Mouse (Mus musculus) small intestine, adult 2 months (tissue): ENCODE measurements around the gene Odf2l. TPM values are rescaled to one million over a fixed set of nuclear protein-coding genes. Genes with fewer than 3 reads are reported as not detected.

Source experiments
- H3K27ac ChIP-seq: fragments of 200-500 bp; 2 replicates; pipeline ENCODE4 v1.5.1; 2012; ENCODE audit warnings: low read depth, low read length, control low read depth, inconsistent platforms; ENCODE audit not compliant: insufficient read depth
- H3K27me3 ChIP-seq: fragments of 200-500 bp; 2 replicates; pipeline ENCODE4 v1.6.1; 2012; ENCODE audit warnings: mild to moderate bottlenecking, moderate library complexity, low read length, inconsistent platforms; ENCODE audit not compliant: control insufficient read depth, insufficient read depth
- H3K36me3 ChIP-seq: fragments of 200-500 bp; 2 replicates; pipeline ENCODE4 v1.6.1; 2012; ENCODE audit warnings: mild to moderate bottlenecking, low read length, control low read depth, inconsistent platforms; ENCODE audit not compliant: control insufficient read depth, insufficient read depth
- H3K4me1 ChIP-seq: fragments of 200-500 bp; 2 replicates; pipeline ENCODE4 v1.6.1; 2012; ENCODE audit warnings: low read length, inconsistent platforms, mixed read lengths; ENCODE audit not compliant: control insufficient read depth, insufficient read depth, insufficient read length
- H3K4me3 ChIP-seq: fragments of 200-500 bp; 2 replicates; pipeline ENCODE4 v1.5.1; 2012; ENCODE audit warnings: low read depth, mild to moderate bottlenecking, control low read depth, inconsistent platforms, low read length, moderate library complexity
- CTCF ChIP-seq: fragments of 200-500 bp; IDR thresholded peaks from 2 replicates; pipeline ENCODE4 v1.5.1; 2012; ENCODE audit warnings: low read depth, mild to moderate bottlenecking, control low read depth, inconsistent platforms, low read length, moderate library complexity, mixed read lengths; ENCODE audit not compliant: insufficient replicate concordance, insufficient read length; ENCODE audit errors: extremely low read depth
- POLR2A ChIP-seq: fragments of 200-500 bp; IDR thresholded peaks from 2 replicates; pipeline ENCODE4 v1.6.1; 2012; ENCODE audit warnings: low read depth, mild to moderate bottlenecking, control low read depth, inconsistent platforms, low read length, moderate library complexity
- WGBS: fragments of 180-500 bp; shearing (Covaris S2); methylation state at CpG from one replicate; pipeline ENCODE4 v1.1.7; 2018; 5-methylcytosine and 5-hydroxymethylcytosine counted together
- polyA plus RNA-seq: library from polyadenylated mRNA; depleted of rRNA; stranded (reverse); fragments of >200 nt; gene quantifications from 2 replicates; pipeline ENCODE4 v1.2.3, GENCODE M21; 2012

Gene Odf2l
- polyA plus RNA-seq, 1 experiment: 0.74 TPM

DNA sequence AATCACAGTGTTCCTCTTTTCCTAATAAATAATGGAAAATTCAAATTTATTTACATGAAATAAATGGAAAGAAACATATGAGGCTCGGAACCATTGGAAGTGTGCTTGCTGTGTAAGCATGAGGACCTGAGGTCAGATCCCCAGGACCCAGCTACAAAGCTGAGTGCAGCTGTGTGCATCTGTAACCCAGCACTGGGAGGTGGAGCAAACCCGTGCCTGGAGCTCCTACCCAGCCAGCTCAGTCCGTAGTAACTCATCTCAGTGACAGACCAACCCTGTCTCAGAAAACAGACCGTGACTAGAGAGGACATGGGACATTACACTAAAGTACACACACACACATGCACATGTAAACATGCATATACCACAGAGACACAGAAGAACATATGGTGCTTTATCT is 21.8 kb downstream of the Odf2l start:
- Histone ChIP-seq H3K4me3 (no peak overlapping the region), H3K4me1 (no peaks in the 10 kb centered on the region), H3K36me3 (peaks cover 10% of the 10 kb centered on the region; the same call in 1 of the 2 replicates), H3K27ac (no peak overlapping the region), H3K27me3 (no peaks in the 10 kb centered on the region)
- WGBS: 82% methylated on average over 4 of the region's 4 CpGs
- TF ChIP-seq CTCF: no peak
- TF ChIP-seq POLR2A: no peak

DNA sequence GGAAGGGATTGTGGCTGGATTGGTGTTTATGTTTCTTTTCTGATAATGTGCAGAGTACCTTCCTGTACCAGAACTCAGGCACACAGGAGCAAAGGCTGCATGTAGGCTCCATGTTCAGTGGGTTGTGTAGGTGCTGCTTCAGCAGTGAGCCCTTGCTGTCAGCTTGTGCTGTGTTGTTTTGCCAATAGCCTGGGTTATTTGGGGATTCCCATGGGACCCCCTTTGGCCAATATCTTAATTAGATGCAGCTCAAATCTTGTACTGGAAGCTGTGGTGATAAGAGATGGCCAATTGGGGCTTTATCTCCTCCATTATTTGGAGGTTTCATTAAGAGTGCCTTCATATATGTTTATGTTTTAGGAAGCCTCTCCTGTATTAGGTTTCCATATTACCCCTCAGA is 24.5 kb downstream of the Odf2l start:
- peaks cover 5% of the 10 kb centered on the region; the same call in 1 of the 2 replicates for H3K36me3 ChIP-seq

DNA sequence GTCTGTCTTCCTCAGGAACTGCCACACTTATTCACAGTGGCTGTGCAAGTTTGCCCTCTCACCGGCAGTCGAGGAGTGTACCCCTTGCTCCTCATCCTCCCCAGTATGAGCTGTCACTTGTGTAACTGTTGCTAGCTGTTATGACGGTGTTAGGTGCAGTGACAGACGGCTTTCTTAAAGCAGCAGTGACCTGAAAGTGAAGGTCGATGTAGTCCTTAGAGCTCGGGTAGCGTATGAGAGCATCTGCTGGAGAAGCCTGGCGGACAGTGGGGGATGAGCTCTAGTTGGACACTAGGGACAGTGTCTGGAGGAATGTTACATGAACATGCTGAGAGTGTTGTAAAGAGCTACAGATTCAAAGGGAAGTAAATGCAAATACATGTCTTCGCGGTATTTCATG is 25.5 kb downstream of the Odf2l start:
- Histone ChIP-seq H3K27me3 (no peaks in the 10 kb centered on the region), H3K4me3 (no peak overlapping the region), H3K27ac (no peak overlapping the region), H3K36me3 (0 out of 2 replicates have a peak, but pooled peaks cover 3% of the 10 kb centered on the region), H3K4me1 (no peaks in the 10 kb centered on the region)
- WGBS: 91% methylated on average over 10 of the region's 10 CpGs
- TF ChIP-seq POLR2A (no peak), CTCF (no peak)

More for the DNA sequence above, 24.5 kb downstream of the Odf2l start:
- H3K27me3 ChIP-seq: no peaks in the 10 kb centered on the region
- no peak for TF ChIP-seq CTCF
- no peak for TF ChIP-seq POLR2A
- no peaks in the 10 kb centered on the region for H3K4me1 ChIP-seq
- no peak overlapping the region for H3K4me3 ChIP-seq
- H3K27ac ChIP-seq: no peak overlapping the region

DNA sequence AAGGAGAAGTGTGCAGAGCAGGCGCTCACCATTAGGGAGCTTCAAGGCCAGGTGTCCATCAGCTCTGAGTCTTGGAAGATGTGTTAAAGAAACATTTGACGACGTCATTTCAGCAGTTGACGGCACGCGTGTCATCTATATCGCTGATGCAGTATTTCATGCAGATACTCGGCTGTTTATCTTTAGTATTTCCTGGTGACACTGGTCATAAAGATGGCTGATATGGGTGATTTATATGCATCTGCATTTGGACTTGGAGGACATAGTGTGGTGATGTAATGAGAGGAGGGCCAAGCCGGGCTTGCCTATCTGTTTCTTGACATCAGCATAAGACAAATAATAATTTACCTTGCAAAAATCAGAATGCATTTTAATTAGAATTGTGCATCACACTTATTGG is 28.5 kb downstream of the Odf2l start:
- 59% methylated on average over 9 of the region's 9 CpGs for WGBS
- H3K36me3 ChIP-seq: peaks cover 8% of the 10 kb centered on the region; the same call in 1 of the 2 replicates
- H3K4me3 ChIP-seq: no peak overlapping the region
- TF ChIP-seq CTCF: no peak
- no peak for TF ChIP-seq POLR2A
- no peaks in the 10 kb centered on the region for H3K4me1 ChIP-seq
- no peaks in the 10 kb centered on the region for H3K27me3 ChIP-seq
- no peak overlapping the region for H3K27ac ChIP-seq

DNA sequence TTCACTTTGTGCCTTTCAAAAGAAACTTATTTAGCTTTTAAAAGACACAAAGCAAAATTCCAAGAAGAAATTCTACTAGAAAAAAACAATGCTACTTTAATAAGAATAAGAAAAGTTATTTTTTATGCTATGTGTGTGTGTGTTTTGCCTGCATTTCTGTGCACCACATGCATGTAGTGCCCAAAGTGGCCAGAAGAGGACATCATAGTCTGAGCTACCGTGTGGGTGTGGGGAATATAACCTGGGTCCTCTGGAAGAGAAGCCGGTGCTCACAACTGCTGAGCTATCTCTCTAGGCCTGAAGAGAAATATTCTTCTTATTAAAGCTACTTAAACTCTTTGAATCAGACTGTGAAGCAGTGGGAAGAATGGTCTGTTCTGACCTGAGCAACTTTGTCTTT is 29.1 kb downstream of the Odf2l start:
- peaks cover 8% of the 10 kb centered on the region; the same call in 1 of the 2 replicates for H3K36me3 ChIP-seq
- no peaks in the 10 kb centered on the region for H3K27me3 ChIP-seq
- TF ChIP-seq POLR2A: no peak
- TF ChIP-seq CTCF: peak; percentile 6; the same call in 1 of the 2 replicates
- no peak overlapping the region for H3K4me3 ChIP-seq
- WGBS: 88% methylated on average over 2 of the region's 2 CpGs
- no peaks in the 10 kb centered on the region for H3K4me1 ChIP-seq
- H3K27ac ChIP-seq: no peak overlapping the region

DNA sequence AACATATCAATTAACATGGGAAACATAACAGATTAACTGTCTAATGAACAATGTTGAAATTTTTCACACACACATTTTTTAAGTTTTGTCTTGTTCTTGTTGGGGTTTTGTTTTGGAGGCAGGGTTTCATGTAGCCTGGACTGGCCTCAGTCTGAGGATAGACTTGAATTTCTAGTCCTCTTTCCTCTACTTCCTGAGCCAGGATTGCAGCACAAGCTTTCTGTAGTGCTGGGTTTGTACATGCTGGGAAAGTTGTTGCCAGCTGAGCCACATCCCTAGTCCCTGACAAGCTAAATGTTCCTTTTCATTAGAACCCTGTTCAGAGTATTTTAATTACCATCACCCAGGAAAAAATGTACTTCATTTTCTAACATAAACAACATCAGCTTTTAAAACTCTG is 29.6 kb downstream of the Odf2l start:
- H3K27ac ChIP-seq: no peak overlapping the region
- no peak overlapping the region for H3K4me3 ChIP-seq
- no peaks in the 10 kb centered on the region for H3K27me3 ChIP-seq
- no peaks in the 10 kb centered on the region for H3K4me1 ChIP-seq
- TF ChIP-seq POLR2A (no peak), CTCF (no peak)
- peaks cover 8% of the 10 kb centered on the region; the same call in 1 of the 2 replicates for H3K36me3 ChIP-seq

DNA sequence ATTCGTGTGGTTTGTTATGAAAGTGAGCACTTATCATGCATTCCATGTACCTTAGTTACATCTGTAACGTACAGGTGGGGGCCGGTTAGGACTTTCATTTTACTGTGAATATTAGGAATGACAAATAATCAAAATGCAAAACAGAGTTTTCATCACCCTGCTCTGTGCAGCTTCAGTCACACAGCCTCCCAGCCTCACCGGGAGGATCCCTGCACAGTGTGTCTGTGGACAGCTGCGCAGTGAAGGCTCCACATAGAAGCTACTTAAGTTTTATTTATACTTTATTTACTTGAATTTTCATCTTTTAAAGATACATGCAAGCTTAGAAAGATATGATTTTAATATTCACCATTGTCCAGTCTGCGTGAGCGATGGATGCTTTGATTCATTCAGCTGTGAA is 32.7 kb downstream of the Odf2l start:
- H3K27me3 ChIP-seq: no peaks in the 10 kb centered on the region
- WGBS: 91% methylated on average over 7 of the region's 7 CpGs
- TF ChIP-seq CTCF (no peak), POLR2A (no peak)
- H3K27ac ChIP-seq: no peak overlapping the region
- peaks cover 12% of the 10 kb centered on the region; the same call in 1 of the 2 replicates for H3K36me3 ChIP-seq
- no peaks in the 10 kb centered on the region for H3K4me1 ChIP-seq
- no peak overlapping the region for H3K4me3 ChIP-seq

DNA sequence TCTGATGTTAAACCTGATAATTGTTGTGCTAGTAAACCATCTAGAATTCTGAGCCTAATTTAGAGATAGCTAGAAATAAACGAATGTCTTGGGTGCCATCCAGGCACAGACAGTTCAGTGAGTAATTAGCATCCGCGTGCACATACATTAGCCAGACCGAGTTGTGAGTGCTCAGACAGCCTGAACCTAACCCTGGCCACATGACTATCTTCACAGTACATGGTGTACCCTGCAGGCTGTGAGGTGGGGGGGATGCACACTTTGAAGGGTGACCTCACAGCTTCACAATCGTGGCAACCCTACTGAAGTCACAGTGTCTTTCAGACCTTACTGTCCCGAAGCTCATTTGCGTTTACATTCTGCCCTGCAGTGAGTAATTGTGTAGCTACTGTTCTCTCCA is 33.5 kb downstream of the Odf2l start:
- TF ChIP-seq CTCF (no peak), POLR2A (no peak)
- 72% methylated on average over 7 of the region's 7 CpGs for WGBS
- H3K36me3 ChIP-seq: peaks cover 12% of the 10 kb centered on the region; the same call in 1 of the 2 replicates
- no peaks in the 10 kb centered on the region for H3K27me3 ChIP-seq
- H3K4me1 ChIP-seq: no peaks in the 10 kb centered on the region
- no peak overlapping the region for H3K4me3 ChIP-seq
- H3K27ac ChIP-seq: no peak overlapping the region
